Comparison of ENCODE assay signal across 9 mouse cellular contexts in the genomic region with DNA sequence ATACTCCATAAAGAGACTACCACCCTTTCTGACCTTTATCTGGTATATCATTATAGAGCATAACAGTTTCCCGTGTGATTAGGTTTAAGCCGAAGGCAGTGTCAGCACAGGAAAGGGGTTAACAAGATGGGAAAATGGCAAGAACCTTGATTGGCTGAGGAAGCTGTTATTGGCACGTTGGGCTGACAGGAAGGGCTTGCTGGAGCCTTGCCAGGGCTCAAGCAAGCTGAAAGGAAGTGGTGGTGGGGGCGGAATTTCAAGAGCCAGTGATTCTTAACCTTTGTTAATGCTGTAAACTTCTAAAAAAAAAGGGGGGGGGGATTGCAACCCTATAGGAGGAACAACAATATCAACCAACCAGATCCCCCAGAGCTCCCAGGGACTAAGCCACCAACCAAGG. TPM values are rescaled to one million over a fixed set of nuclear protein-coding genes. Genes with fewer than 3 reads are reported as not detected.
DNase-seq lines count a peak whose midpoint lies in the region; ATAC-seq and TF ChIP-seq lines count a peak whose summit lies in the region.
"Had no signal": no experiment of that assay in that cellular context is flagged by ENCODE, and none has a peak within 500 bp of the region (broad histone marks: within the 10 kb centered on the region; RNA-seq: fewer than 3 reads in every experiment).

No protein-coding gene starts in this region.

- no peak overlapping the region for H3K27ac ChIP-seq in midbrain, postnatal 0 days (ENCODE audit: low read depth, low read length)
- no peak overlapping the region for H3K27ac ChIP-seq in midbrain, embryonic 15.5 days
- H3K27ac ChIP-seq in heart, embryonic 15.5 days: 0 out of 2 replicates have a peak overlapping the region, but pooled peaks have one; percentile 34
- H3K27ac ChIP-seq: hindbrain, embryonic 15.5 days; neural tube, embryonic 13.5 days had no signal

- no peaks in the 10 kb centered on the region for H3K9me3 ChIP-seq in midbrain, postnatal 0 days (ENCODE audit: low read length)
- no peaks in the 10 kb centered on the region for H3K9me3 ChIP-seq in midbrain, embryonic 15.5 days
- no peaks in the 10 kb centered on the region for H3K9me3 ChIP-seq in heart, embryonic 15.5 days (replicated peaks)
- H3K9me3 ChIP-seq: hindbrain, embryonic 15.5 days; neural tube, embryonic 13.5 days had no signal

- H3K4me2 ChIP-seq in midbrain, postnatal 0 days (ENCODE audit: low read depth, low read length, poor library complexity, severe bottlenecking): no peak overlapping the region
- H3K4me2 ChIP-seq in midbrain, embryonic 15.5 days: no peak overlapping the region
- H3K4me2 ChIP-seq in heart, embryonic 15.5 days: peak overlapping the region; percentile 23; the same call in 1 of the 2 replicates

- peak; percentile 43 for DNase-seq in midbrain, postnatal 0 days (ENCODE audit: low spot score)
- DNase-seq in lung, postnatal 10 days: peak; percentile 79
- peak; percentile 55 for DNase-seq in thymus, postnatal 4 days
- DNase-seq in cerebellum, postnatal 36 days: no peak

- no peak for TF ChIP-seq CTCF in midbrain, postnatal 0 days (IDR thresholded peaks at IDR 0.05)

- no peaks in the 10 kb centered on the region for H3K27me3 ChIP-seq in midbrain, postnatal 0 days (ENCODE audit: insufficient read depth, low read length)
- no peaks in the 10 kb centered on the region for H3K27me3 ChIP-seq in midbrain, embryonic 15.5 days (replicated peaks)
- H3K27me3 ChIP-seq in heart, embryonic 15.5 days: no peaks in the 10 kb centered on the region
- H3K27me3 ChIP-seq: hindbrain, embryonic 15.5 days; neural tube, embryonic 13.5 days had no signal

- no peak for ATAC-seq in midbrain, postnatal 0 days (ENCODE audit: low FRiP score)
- ATAC-seq in midbrain, embryonic 15.5 days (replicated peaks): no peak
- no peak for ATAC-seq in heart, embryonic 15.5 days (replicated peaks; ENCODE audit: insufficient number of reproducible peaks, insufficient read depth, low FRiP score, low read depth)
- ATAC-seq in erythroid progenitor cell, adult 5-6 weeks (replicated peaks; ENCODE audit: low FRiP score, poor library complexity, severe bottlenecking): no peak

- H3K4me3 ChIP-seq in midbrain, postnatal 0 days (ENCODE audit: low read depth, low read length): no peak overlapping the region
- H3K4me3 ChIP-seq in midbrain, embryonic 15.5 days: no peak overlapping the region
- H3K4me3 ChIP-seq in heart, embryonic 15.5 days: no peak overlapping the region
- H3K4me3 ChIP-seq: hindbrain, embryonic 15.5 days; neural tube, embryonic 13.5 days had no signal

- H3K36me3 ChIP-seq in midbrain, postnatal 0 days (ENCODE audit: insufficient read depth, low read length): no peaks in the 10 kb centered on the region
- no peaks in the 10 kb centered on the region for H3K36me3 ChIP-seq in midbrain, embryonic 15.5 days (replicated peaks)
- H3K36me3 ChIP-seq in heart, embryonic 15.5 days: no peaks in the 10 kb centered on the region
- H3K36me3 ChIP-seq: hindbrain, embryonic 15.5 days; neural tube, embryonic 13.5 days had no signal

- H3K9ac ChIP-seq in midbrain, postnatal 0 days (replicated peaks; ENCODE audit: low read length, poor library complexity, severe bottlenecking): no peak overlapping the region
- H3K9ac ChIP-seq in midbrain, embryonic 15.5 days: no peak overlapping the region
- no peak overlapping the region for H3K9ac ChIP-seq in heart, embryonic 15.5 days
- H3K9ac ChIP-seq: hindbrain, embryonic 15.5 days; neural tube, embryonic 13.5 days had no signal

- WGBS in midbrain, postnatal 0 days: 52% methylated on average over 4 of the region's 4 CpGs
- WGBS in midbrain, embryonic 15.5 days: 51% methylated on average over 4 of the region's 4 CpGs
- WGBS in heart, embryonic 15.5 days: 24% methylated on average over 4 of the region's 4 CpGs

- H3K4me1 ChIP-seq in midbrain, postnatal 0 days (ENCODE audit: insufficient read depth, low read length): no peaks in the 10 kb centered on the region
- peaks cover 2% of the 10 kb centered on the region; the same call in 1 of the 2 replicates for H3K4me1 ChIP-seq in midbrain, embryonic 15.5 days
- peaks cover 32% of the 10 kb centered on the region for H3K4me1 ChIP-seq in heart, embryonic 15.5 days (replicated peaks)

RNA-seq across cellular contexts. Expression of gene Iqgap1, which starts 6.4 kb away (rescaled TPM):
- total RNA-seq in midbrain, postnatal 0 days (2014; rRNA removed): 20.6 and 31.0 TPM in 2 replicates
- polyA plus RNA-seq in midbrain, postnatal 0 days (2015; fragmentation: Nextera tagmentation; extraction: Ambion mirVana): 11.3 and 12.3 TPM in 2 replicates
- 22.0 and 22.1 TPM in 2 replicates for polyA plus RNA-seq in midbrain, embryonic 15.5 days (2015; fragmentation: Nextera tagmentation; extraction: Ambion mirVana)
- 35.6 and 49.4 TPM in 2 replicates for polyA plus RNA-seq in heart, embryonic 15.5 days (2015; fragmentation: Nextera tagmentation; extraction: Ambion mirVana)
- 33.2 and 83.8 TPM in 2 replicates for total RNA-seq in erythroid progenitor cell, adult 5-6 weeks (2015; ENCODE audit: low replicate concordance)
- 30.0 and 35.0 TPM in 2 replicates for total RNA-seq in erythroid progenitor cell, adult 5-6 weeks (2017; ENCODE audit: low replicate concordance)

RNA-seq across cellular contexts. Expression of gene Zscan2, which starts 28.5 kb away (rescaled TPM):
- 18.2 and 22.4 TPM in 2 replicates for total RNA-seq in midbrain, postnatal 0 days (2014; rRNA removed)
- 2.7 TPM in 2 replicates for polyA plus RNA-seq in midbrain, postnatal 0 days (2015; fragmentation: Nextera tagmentation; extraction: Ambion mirVana)
- 4.8 and 4.9 TPM in 2 replicates for polyA plus RNA-seq in midbrain, embryonic 15.5 days (2015; fragmentation: Nextera tagmentation; extraction: Ambion mirVana)
- 1.8 and 2.0 TPM in 2 replicates for polyA plus RNA-seq in heart, embryonic 15.5 days (2015; fragmentation: Nextera tagmentation; extraction: Ambion mirVana)
- total RNA-seq in erythroid progenitor cell, adult 5-6 weeks (2015; ENCODE audit: low replicate concordance): not detected in 2 replicates
- 0.51 and 2.9 TPM in 2 replicates for total RNA-seq in erythroid progenitor cell, adult 5-6 weeks (2017; ENCODE audit: low replicate concordance)

Comparison
In these comparisons a context has a peak if more than half of its experiments do, and no peak if none do; other contexts are left out.
1. DNase-seq: peak in midbrain, postnatal 0 days (single experiment), lung, postnatal 10 days (single experiment) and thymus, postnatal 4 days (single experiment); none in cerebellum, postnatal 36 days (0 of 2).